Mouse (Mus musculus): ENCODE measurements around the gene Zswim4. TPM values are rescaled to one million over a fixed set of nuclear protein-coding genes. Genes with fewer than 3 reads are reported as not detected.

The Zswim4 gene
- total RNA-seq, 2 experiments from 2014 or later: 3.2 to 4.2 TPM

- ATAC-seq (replicated peaks; ENCODE audit: poor library complexity): no peak
Measured at GRCm38 (mm10) chr8:84184085-84185043, 52.5 kb downstream of the Zswim4 start.

- 0 out of 2 replicates have a peak, but pooled peaks have one; percentile 9 for ATAC-seq (replicated peaks; ENCODE audit: poor library complexity)
Measured at GRCm38 (mm10) chr8:84183261-84184084, 53.4 kb downstream of the Zswim4 start.

- ATAC-seq (replicated peaks; ENCODE audit: poor library complexity): no peak
Measured at GRCm38 (mm10) chr8:84182833-84183232, 54.0 kb downstream of the Zswim4 start.

GRCm38 (mm10) chr8:84180530-84181190 is 56.2 kb downstream of the Zswim4 start:
- ATAC-seq (replicated peaks; ENCODE audit: poor library complexity): peak; percentile 58

GRCm38 (mm10) chr8:84179946-84180345 is 56.9 kb downstream of the Zswim4 start:
- no peak for ATAC-seq (replicated peaks; ENCODE audit: poor library complexity)

- ATAC-seq (replicated peaks; ENCODE audit: poor library complexity): no peak
Measured at GRCm38 (mm10) chr8:84178592-84178991, 58.3 kb downstream of the Zswim4 start.

- ATAC-seq (replicated peaks; ENCODE audit: poor library complexity): no peak
Measured at GRCm38 (mm10) chr8:84177405-84177804, 59.5 kb downstream of the Zswim4 start.

- ATAC-seq (replicated peaks; ENCODE audit: poor library complexity): no peak
Measured at GRCm38 (mm10) chr8:84176560-84176959, 60.3 kb downstream of the Zswim4 start.

GRCm38 (mm10) chr8:84173861-84174260 is 63.0 kb downstream of the Zswim4 start:
- ATAC-seq (replicated peaks; ENCODE audit: poor library complexity): peak; percentile 66

GRCm38 (mm10) chr8:84170096-84170495 is 66.8 kb downstream of the Zswim4 start:
- no peak for ATAC-seq (replicated peaks; ENCODE audit: poor library complexity)

- peak; percentile 63 for ATAC-seq (replicated peaks; ENCODE audit: poor library complexity)
Measured at GRCm38 (mm10) chr8:84167696-84168095, 69.2 kb downstream of the Zswim4 start.

Other genes with a start within 250 kb of the Zswim4 start
- gene Samd1, start 239.4 kb downstream of the Zswim4 start, total RNA-seq (2015): 54.3 and 64.6 TPM in 2 replicates
- 45.7 and 57.0 TPM in 2 replicates for gene Samd1, start 239.4 kb downstream of the Zswim4 start, total RNA-seq (2017)
- gene 1700067K01Rik, start 235.6 kb downstream of the Zswim4 start, total RNA-seq (2015): 0.67 TPM in 1 of 2 replicates, not detected in the other
- 0.37 and 2.0 TPM in 2 replicates for gene 1700067K01Rik, start 235.6 kb downstream of the Zswim4 start, total RNA-seq (2017)
- gene 2210011C24Rik, start 224.9 kb downstream of the Zswim4 start, total RNA-seq (2015): not detected in 2 replicates
- not detected in 2 replicates for gene 2210011C24Rik, start 224.9 kb downstream of the Zswim4 start, total RNA-seq (2017)
- not detected in 2 replicates for gene Palm3, start 215.6 kb downstream of the Zswim4 start, total RNA-seq (2015)
- not detected in 2 replicates for gene Palm3, start 215.6 kb downstream of the Zswim4 start, total RNA-seq (2017)
- gene Il27ra, start 194.5 kb downstream of the Zswim4 start, total RNA-seq (2015): 0.85 and 1.9 TPM in 2 replicates
- 1.9 TPM in 2 replicates for gene Il27ra, start 194.5 kb downstream of the Zswim4 start, total RNA-seq (2017)
- gene Rln3, start 192.1 kb downstream of the Zswim4 start, total RNA-seq (2015): not detected in 2 replicates
- not detected in 2 replicates for gene Rln3, start 192.1 kb downstream of the Zswim4 start, total RNA-seq (2017)
- 1.9 and 2.0 TPM in 2 replicates for gene Gm10643, start 171.9 kb downstream of the Zswim4 start, total RNA-seq (2015)
- gene Gm10643, start 171.9 kb downstream of the Zswim4 start, total RNA-seq (2017): 1.5 and 1.6 TPM in 2 replicates
- 7.9 and 9.5 TPM in 2 replicates for gene Rfx1, start 170.2 kb downstream of the Zswim4 start, total RNA-seq (2015)
- 2.5 and 3.2 TPM in 2 replicates for gene Rfx1, start 170.2 kb downstream of the Zswim4 start, total RNA-seq (2017)
- 13.2 and 14.3 TPM in 2 replicates for gene Dcaf15, start 132.3 kb downstream of the Zswim4 start, total RNA-seq (2015)
- gene Dcaf15, start 132.3 kb downstream of the Zswim4 start, total RNA-seq (2017): 20.5 and 22.0 TPM in 2 replicates
- 0.05 TPM in 1 of 2 replicates, not detected in the other for gene Podnl1, start 111.1 kb downstream of the Zswim4 start, total RNA-seq (2015)
- 0.54 TPM in 1 of 2 replicates, not detected in the other for gene Podnl1, start 111.1 kb downstream of the Zswim4 start, total RNA-seq (2017)
- 7.3 and 8.0 TPM in 2 replicates for gene Cc2d1a, start 89.1 kb downstream of the Zswim4 start, total RNA-seq (2015)
- 5.7 and 8.0 TPM in 2 replicates for gene Cc2d1a, start 89.1 kb downstream of the Zswim4 start, total RNA-seq (2017)
- 0.17 and 0.32 TPM in 2 replicates for gene 4930432K21Rik, start 89.0 kb downstream of the Zswim4 start, total RNA-seq (2015)
- 2.1 and 2.2 TPM in 2 replicates for gene 4930432K21Rik, start 89.0 kb downstream of the Zswim4 start, total RNA-seq (2017)
- gene Nanos3, start 51.8 kb downstream of the Zswim4 start, total RNA-seq (2015): 0.54 and 1.7 TPM in 2 replicates
- gene Nanos3, start 51.8 kb downstream of the Zswim4 start, total RNA-seq (2017): 3.5 TPM in 1 of 2 replicates, not detected in the other
- gene D8Ertd738e, start 12.7 kb upstream of the Zswim4 start, total RNA-seq (2015): 121 and 132 TPM in 2 replicates
- gene D8Ertd738e, start 12.7 kb upstream of the Zswim4 start, total RNA-seq (2017): 63.4 and 107 TPM in 2 replicates
- gene Mri1, start 20.3 kb upstream of the Zswim4 start, total RNA-seq (2015): 34.3 and 39.1 TPM in 2 replicates
- gene Mri1, start 20.3 kb upstream of the Zswim4 start, total RNA-seq (2017): 13.8 and 17.4 TPM in 2 replicates
- gene Ccdc130, start 33.3 kb upstream of the Zswim4 start, total RNA-seq (2015): 18.6 and 19.4 TPM in 2 replicates
- gene Ccdc130, start 33.3 kb upstream of the Zswim4 start, total RNA-seq (2017): 6.8 and 17.0 TPM in 2 replicates
- 1.8 and 3.3 TPM in 2 replicates for gene Cacna1a, start 151.4 kb upstream of the Zswim4 start, total RNA-seq (2015)
- gene Cacna1a, start 151.4 kb upstream of the Zswim4 start, total RNA-seq (2017): 0.21 and 1.6 TPM in 2 replicates